Mouse (Mus musculus) forebrain, postnatal 0 days (tissue): ENCODE measurements around the gene Vps45. TPM values are rescaled to one million over a fixed set of nuclear protein-coding genes. Genes with fewer than 3 reads are reported as not detected.

Experiments used
- ATAC-seq: fragments of 200-750 bp; cut with Nextera tagmentation; 2 replicates; pipeline ENCODE4 v1.8.0; 2017; ENCODE audit warnings: mild to moderate bottlenecking, moderate library complexity
- DNase-seq: peaks from one replicate; pipeline ENCODE4 v3.0.0-alpha.2; 2015
- H3K27ac ChIP-seq: fragments of 300-500 bp; sonication (generic); 2 replicates; pipeline ENCODE4 v1.5.1; 2014; ENCODE audit warnings: low read depth, mild to moderate bottlenecking, antibody characterized with exemption, low read length, moderate library complexity, mixed read lengths
- H3K27me3 ChIP-seq: fragments of 300-500 bp; sonication (generic); 2 replicates; pipeline ENCODE4 v1.6.1; 2014; ENCODE audit warnings: mild to moderate bottlenecking, low read length, mixed read lengths; ENCODE audit not compliant: insufficient read depth
- H3K36me3 ChIP-seq: fragments of 300-500 bp; sonication (generic); 2 replicates; pipeline ENCODE4 v1.6.1; 2014; ENCODE audit warnings: mild to moderate bottlenecking, moderate library complexity; ENCODE audit not compliant: insufficient read depth
- H3K4me1 ChIP-seq: fragments of 300-500 bp; sonication (generic); 2 replicates; pipeline ENCODE4 v1.6.1; 2014; ENCODE audit warnings: antibody characterized with exemption; ENCODE audit not compliant: insufficient read depth
- H3K4me2 ChIP-seq: fragments of 300-500 bp; sonication (generic); 2 replicates; pipeline ENCODE4 v1.6.1; 2014; ENCODE audit warnings: low read depth, mild to moderate bottlenecking, moderate library complexity
- H3K4me3 ChIP-seq: fragments of 300-500 bp; sonication (generic); 2 replicates; pipeline ENCODE4 v1.5.1; 2014; ENCODE audit warnings: low read depth, low read length, mixed read lengths
- H3K9ac ChIP-seq: fragments of 300-500 bp; sonication (generic); 2 replicates; pipeline ENCODE4 v1.6.1; 2014; ENCODE audit warnings: mild to moderate bottlenecking
- H3K9me3 ChIP-seq: fragments of 300-500 bp; sonication (generic); 2 replicates; pipeline ENCODE4 v1.6.1; 2016; ENCODE audit warnings: low read length
- CTCF ChIP-seq: sonication (generic); IDR thresholded peaks from 2 replicates; pipeline ENCODE4 v1.5.1; 2016; ENCODE audit warnings: antibody characterized with exemption, control low read depth, low read depth
- whole genome bisulfite sequencing: fragments of 180-500 bp; shearing (Covaris S2); extraction: QIAGEN DNeasy Blood & Tissue Kit; methylation state at CpG from one replicate; pipeline ENCODE4 v1.1.7; 2014; 5-methylcytosine and 5-hydroxymethylcytosine counted together
- polyA plus RNA-seq: library from polyadenylated mRNA; unstranded; fragments of >200 nt; fragmentation: Nextera tagmentation; extraction: Ambion mirVana; gene quantifications from 2 replicates; pipeline ENCODE4 v1.2.1, GENCODE M21; 2015
- total RNA-seq: library from RNA; depleted of rRNA; stranded (reverse); fragments of >200 nt; gene quantifications from 2 replicates; pipeline ENCODE4 v1.2.3, GENCODE M21; 2014

Gene Vps45
- total and polyA plus RNA-seq, 2 experiments from 2014 or later, result 60.5 to 65.1 TPM

DNA sequence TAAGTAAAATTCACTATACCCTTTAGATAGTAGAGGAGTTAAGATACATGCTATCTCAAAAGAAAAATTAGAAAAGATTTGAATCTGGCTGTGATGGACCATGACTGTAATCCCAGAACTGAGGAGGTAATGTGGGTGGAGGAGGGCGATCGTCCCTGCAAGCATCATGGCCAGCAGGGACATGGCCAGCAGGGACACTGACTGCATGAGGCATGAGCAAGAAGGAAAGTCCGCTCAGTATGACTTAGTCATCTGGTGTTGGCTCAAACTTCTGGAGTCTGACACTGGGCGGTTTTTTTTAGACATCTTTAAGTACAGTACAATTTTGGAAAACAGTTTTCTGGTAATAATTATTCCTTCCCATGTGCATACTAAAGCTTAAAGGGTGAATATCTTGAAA, 29.5 kb upstream of the Vps45 start:
- Histone ChIP-seq H3K27me3 (no peaks in the 10 kb centered on the region), H3K9ac (no peak overlapping the region), H3K27ac (no peak overlapping the region), H3K4me2 (no peak overlapping the region), H3K4me1 (no peaks in the 10 kb centered on the region), H3K36me3 (no peaks in the 10 kb centered on the region), H3K4me3 (no peak overlapping the region), H3K9me3 (no peaks in the 10 kb centered on the region)
- ATAC-seq (no peak), DNase-seq (no peak)
- 85% methylated on average over 4 of the region's 4 CpGs for WGBS
- TF ChIP-seq CTCF, result no peak

DNA sequence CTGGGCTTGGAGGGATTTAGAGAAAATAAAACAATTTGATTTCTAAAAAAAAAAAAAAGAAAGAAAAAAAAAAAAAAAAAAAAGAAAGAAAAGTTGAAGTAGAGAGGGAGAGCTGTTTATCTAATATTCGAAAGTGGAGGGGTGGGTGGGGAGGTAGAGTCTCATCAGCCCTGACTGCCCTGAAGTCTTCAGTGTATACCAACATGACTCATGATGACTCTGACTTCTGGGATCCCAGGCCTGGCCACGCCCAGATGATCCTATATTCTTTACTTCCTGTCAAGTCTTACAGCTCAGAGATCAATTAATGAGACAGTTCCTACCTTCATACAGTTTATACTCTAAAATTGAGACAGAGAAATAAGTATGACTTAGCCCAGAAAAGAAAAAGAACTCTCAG, 29.0 kb upstream of the Vps45 start:
- H3K27ac ChIP-seq, result no peak overlapping the region
- TF ChIP-seq CTCF, result no peak
- no peaks in the 10 kb centered on the region for H3K27me3 ChIP-seq
- H3K4me3 ChIP-seq, result no peak overlapping the region
- no peaks in the 10 kb centered on the region for H3K9me3 ChIP-seq
- H3K4me2 ChIP-seq, result no peak overlapping the region
- H3K9ac ChIP-seq, result no peak overlapping the region
- WGBS, result 68% methylated on average over 2 of the region's 2 CpGs
- no peak for ATAC-seq
- DNase-seq, result no peak
- H3K4me1 ChIP-seq, result no peaks in the 10 kb centered on the region
- H3K36me3 ChIP-seq, result no peaks in the 10 kb centered on the region

DNA sequence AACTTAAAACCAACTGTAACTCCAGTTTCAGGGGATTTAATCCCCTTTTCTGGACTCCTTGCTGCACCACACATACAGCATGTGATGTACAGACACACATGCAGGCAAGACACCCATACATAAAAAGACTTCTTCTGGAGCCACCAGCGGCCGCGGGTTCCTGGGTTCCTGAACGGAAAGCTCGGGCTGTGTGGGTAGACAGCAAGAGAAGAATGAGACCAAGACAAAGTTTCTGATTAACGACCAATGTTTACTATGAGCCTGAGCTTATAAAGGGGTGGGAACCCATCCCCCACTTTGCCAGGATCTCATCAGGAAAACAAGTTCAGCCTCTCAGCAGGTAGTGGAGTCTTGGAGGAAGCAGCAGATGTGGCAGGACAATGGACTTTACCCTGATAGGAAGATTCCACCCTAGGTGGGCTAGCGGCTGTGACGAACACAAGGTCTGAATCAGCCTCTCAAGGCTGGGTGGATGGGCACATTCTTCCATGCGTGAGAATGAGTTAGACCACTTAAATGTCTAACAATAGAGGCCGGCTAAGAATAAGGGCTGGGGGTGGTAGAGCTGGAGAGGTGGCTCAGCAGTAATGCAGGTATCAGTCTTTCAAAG, 26.0 kb upstream of the Vps45 start:
- no peak overlapping the region for H3K27ac ChIP-seq
- 80% methylated on average over 10 of the region's 10 CpGs for WGBS

DNA sequence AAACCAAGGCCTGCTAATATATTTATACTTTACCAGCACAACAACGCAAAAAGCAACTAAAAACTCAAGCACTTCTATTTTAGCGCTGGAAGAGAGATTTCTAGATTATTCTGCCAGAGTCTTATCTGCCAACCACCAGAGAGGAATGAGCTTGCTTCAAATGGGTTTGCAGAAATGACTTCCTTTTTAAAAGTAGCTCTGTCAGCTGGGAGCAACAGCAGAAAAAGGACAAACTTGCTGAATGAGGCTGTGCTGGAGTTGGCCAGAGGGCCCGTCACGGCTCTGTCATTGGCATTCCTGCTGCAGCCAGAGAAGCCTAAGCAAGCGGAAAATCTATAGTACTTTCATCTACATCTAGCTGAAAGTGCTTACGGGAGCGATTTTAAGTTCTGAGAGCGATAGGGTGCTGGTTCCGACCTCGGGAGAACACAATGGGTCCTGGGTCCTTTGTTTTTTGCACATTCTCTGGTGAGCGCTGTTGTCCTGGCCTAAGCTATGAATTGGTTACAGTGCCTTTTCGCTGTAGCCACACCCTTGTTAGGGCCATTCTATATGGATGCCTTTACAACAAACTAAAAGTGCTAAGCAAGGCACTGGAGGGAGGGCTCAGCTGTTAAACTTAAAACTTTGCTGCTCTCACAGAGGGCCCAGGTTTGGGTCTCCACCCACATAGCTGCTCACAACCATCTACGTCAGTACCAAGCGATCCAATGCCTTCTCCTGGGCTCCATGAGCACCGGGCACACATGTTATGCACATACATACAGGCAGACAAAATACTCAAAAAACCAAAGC, 24.6 kb upstream of the Vps45 start:
- Histone ChIP-seq H3K27me3 (no peaks in the 10 kb centered on the region), H3K27ac (no peak overlapping the region), H3K4me2 (no peak overlapping the region), H3K4me3 (no peak overlapping the region), H3K4me1 (no peaks in the 10 kb centered on the region), H3K36me3 (no peaks in the 10 kb centered on the region), H3K9ac (no peak overlapping the region), H3K9me3 (no peaks in the 10 kb centered on the region)
- WGBS, result 66% methylated on average over 15 of the region's 15 CpGs
- no peak for ATAC-seq
- no peak for DNase-seq
- TF ChIP-seq CTCF, result no peak

More for the DNA sequence above, 26.0 kb upstream of the Vps45 start:
- DNase-seq, result no peak
- no peak for TF ChIP-seq CTCF
- no peak overlapping the region for H3K4me2 ChIP-seq
- no peaks in the 10 kb centered on the region for H3K36me3 ChIP-seq
- H3K4me1 ChIP-seq, result no peaks in the 10 kb centered on the region
- no peaks in the 10 kb centered on the region for H3K27me3 ChIP-seq
- H3K9ac ChIP-seq, result no peak overlapping the region
- no peak for ATAC-seq
- H3K4me3 ChIP-seq, result no peak overlapping the region
- H3K9me3 ChIP-seq, result no peaks in the 10 kb centered on the region

DNA sequence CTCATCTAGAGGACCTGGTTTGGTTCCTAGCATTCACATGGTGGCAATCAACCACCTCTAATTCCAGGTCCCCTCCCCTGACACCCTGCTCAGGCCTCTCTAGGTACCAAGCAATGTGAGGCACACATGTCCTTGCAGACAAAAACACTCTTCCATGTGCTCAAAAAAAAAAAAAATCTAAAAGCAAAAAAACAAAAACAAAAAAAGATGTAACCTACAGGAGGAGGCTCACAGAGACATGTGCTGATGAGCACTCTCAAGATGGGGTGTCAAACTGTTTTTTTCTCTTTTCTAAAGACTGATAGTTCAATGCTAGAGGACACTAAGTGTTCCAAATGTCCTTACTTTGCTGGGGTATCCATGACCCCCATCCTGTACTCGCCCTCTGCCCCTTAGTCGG, 23.8 kb upstream of the Vps45 start:
- 88% methylated on average over 2 of the region's 2 CpGs for WGBS
- no peaks in the 10 kb centered on the region for H3K9me3 ChIP-seq
- H3K4me2 ChIP-seq, result no peak overlapping the region
- ATAC-seq (no peak), DNase-seq (no peak)
- H3K36me3 ChIP-seq, result no peaks in the 10 kb centered on the region
- no peak for TF ChIP-seq CTCF
- H3K4me1 ChIP-seq, result no peaks in the 10 kb centered on the region
- no peak overlapping the region for H3K27ac ChIP-seq
- no peak overlapping the region for H3K4me3 ChIP-seq
- H3K27me3 ChIP-seq, result no peaks in the 10 kb centered on the region
- no peak overlapping the region for H3K9ac ChIP-seq

DNA sequence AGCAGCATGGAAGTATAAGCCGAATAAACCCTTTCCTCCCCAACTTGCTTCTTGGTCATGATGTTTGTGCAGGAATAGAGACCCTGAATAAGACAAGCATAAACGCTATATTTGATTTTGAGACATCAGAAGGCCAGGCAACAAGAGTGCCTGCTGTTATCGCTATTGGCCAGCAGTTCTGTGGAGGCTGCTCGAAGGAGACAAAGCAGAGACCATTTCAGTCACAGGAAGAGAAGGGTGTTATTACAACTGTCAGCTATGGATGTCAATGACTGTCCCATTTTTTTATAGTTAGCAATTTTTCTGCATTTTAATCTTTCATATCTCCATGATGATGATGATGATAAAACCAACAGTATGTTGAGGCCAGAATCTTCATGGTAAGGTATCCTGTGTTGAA, 23.4 kb upstream of the Vps45 start:
- DNase-seq (no peak), ATAC-seq (no peak)
- Histone ChIP-seq H3K36me3 (no peaks in the 10 kb centered on the region), H3K4me3 (no peak overlapping the region), H3K27me3 (no peaks in the 10 kb centered on the region), H3K4me1 (no peaks in the 10 kb centered on the region), H3K27ac (no peak overlapping the region), H3K9me3 (no peaks in the 10 kb centered on the region), H3K9ac (no peak overlapping the region), H3K4me2 (no peak overlapping the region)
- 91% methylated on average over 4 of the region's 4 CpGs for WGBS
- no peak for TF ChIP-seq CTCF

DNA sequence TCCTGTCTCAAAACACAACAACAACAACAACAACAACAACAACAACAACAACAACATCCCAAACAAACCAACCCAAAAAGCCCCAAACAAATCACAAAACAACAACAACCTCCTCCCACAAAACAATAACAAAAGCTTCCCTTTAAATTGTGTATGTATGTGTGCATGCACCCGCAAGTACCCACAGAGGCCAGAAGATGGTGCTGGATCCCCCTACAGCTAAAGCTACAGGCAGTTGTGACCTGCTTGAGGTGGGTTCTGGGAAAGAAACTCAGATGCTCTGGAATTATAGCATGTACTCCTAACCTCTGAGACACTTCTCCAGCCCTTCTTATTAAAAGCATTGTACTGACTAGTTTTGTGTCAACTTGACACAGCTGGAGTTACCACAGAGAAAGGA, 22.7 kb upstream of the Vps45 start:
- DNase-seq, result no peak
- no peak for ATAC-seq

More for the DNA sequence above, 22.7 kb upstream of the Vps45 start:
- Histone ChIP-seq H3K4me1 (no peaks in the 10 kb centered on the region), H3K27ac (no peak overlapping the region), H3K9me3 (no peaks in the 10 kb centered on the region), H3K4me2 (no peak overlapping the region), H3K9ac (no peak overlapping the region), H3K27me3 (no peaks in the 10 kb centered on the region), H3K36me3 (no peaks in the 10 kb centered on the region), H3K4me3 (no peak overlapping the region)
- WGBS, result 59% methylated on average over 1 of the region's 1 CpGs
- peak; percentile 54 for TF ChIP-seq CTCF
